Mouse (Mus musculus) stomach, embryonic 15.5 days (tissue): Measurements from ENCODE around the gene Gpc6. TPM values are rescaled to one million over a fixed set of nuclear protein-coding genes. Genes with fewer than 3 reads are reported as not detected.

ENCODE experiments used
- ATAC-seq: fragments of 200-750 bp; cut with Nextera tagmentation; 2 replicates; pipeline ENCODE4 v1.8.0; 2017; ENCODE audit warnings: low read depth, moderate number of reproducible peaks, moderate TSS enrichment; ENCODE audit not compliant: insufficient read depth, low FRiP score
- H3K27ac ChIP-seq: fragments of 300-500 bp; sonication (generic); 2 replicates; pipeline ENCODE4 v1.5.1; 2015; ENCODE audit warnings: mild to moderate bottlenecking, inconsistent platforms
- H3K27me3 ChIP-seq: fragments of 300-500 bp; sonication (generic); replicated peaks from 2 replicates; pipeline ENCODE4 v1.6.1; 2015; ENCODE audit warnings: inconsistent platforms
- H3K36me3 ChIP-seq: fragments of 300-500 bp; sonication (generic); 2 replicates; pipeline ENCODE4 v1.6.1; 2015; ENCODE audit warnings: inconsistent platforms
- H3K4me1 ChIP-seq: fragments of 300-500 bp; sonication (generic); 2 replicates; pipeline ENCODE4 v1.6.1; 2015; ENCODE audit warnings: inconsistent platforms
- H3K4me2 ChIP-seq: fragments of 300-500 bp; sonication (generic); 2 replicates; pipeline ENCODE4 v1.6.1; 2015; ENCODE audit warnings: mild to moderate bottlenecking, inconsistent platforms
- H3K4me3 ChIP-seq: fragments of 300-500 bp; sonication (generic); replicated peaks from 2 replicates; pipeline ENCODE4 v1.5.1; 2015; ENCODE audit warnings: inconsistent platforms
- H3K9ac ChIP-seq: fragments of 300-500 bp; sonication (generic); 2 replicates; pipeline ENCODE4 v1.6.1; 2015; ENCODE audit warnings: inconsistent platforms
- H3K9me3 ChIP-seq: fragments of 300-500 bp; sonication (generic); 2 replicates; pipeline ENCODE4 v1.6.1; 2016; ENCODE audit warnings: inconsistent platforms
- WGBS: fragments of 180-500 bp; shearing (Covaris S2); methylation state at CpG from one replicate; pipeline ENCODE4 v1.1.7; 2015; 5-methylcytosine and 5-hydroxymethylcytosine counted together
- polyA plus RNA-seq: library from polyadenylated mRNA; unstranded; fragments of >200 nt; fragmentation: Nextera tagmentation; extraction: Ambion mirVana; gene quantifications from 2 replicates; pipeline ENCODE4 v1.2.1, GENCODE M21; 2015

The Gpc6 gene
- polyA plus RNA-seq, 1 experiment from 2014 or later = 52.4 TPM

- Histone ChIP-seq H3K27ac (no peak overlapping the region), H3K27me3 (no peaks in the 10 kb centered on the region), H3K9ac (no peak overlapping the region), H3K36me3 (no peaks in the 10 kb centered on the region), H3K4me3 (no peak overlapping the region), H3K4me2 (no peak overlapping the region), H3K9me3 (no peaks in the 10 kb centered on the region), H3K4me1 (no peaks in the 10 kb centered on the region)
- 92% methylated on average over 4 of the region's 4 CpGs for WGBS
- no peak for ATAC-seq
These were observed 882.7 kb downstream of the Gpc6 start for GRCm38 (mm10) chr14:117807846-117808245.

DNA sequence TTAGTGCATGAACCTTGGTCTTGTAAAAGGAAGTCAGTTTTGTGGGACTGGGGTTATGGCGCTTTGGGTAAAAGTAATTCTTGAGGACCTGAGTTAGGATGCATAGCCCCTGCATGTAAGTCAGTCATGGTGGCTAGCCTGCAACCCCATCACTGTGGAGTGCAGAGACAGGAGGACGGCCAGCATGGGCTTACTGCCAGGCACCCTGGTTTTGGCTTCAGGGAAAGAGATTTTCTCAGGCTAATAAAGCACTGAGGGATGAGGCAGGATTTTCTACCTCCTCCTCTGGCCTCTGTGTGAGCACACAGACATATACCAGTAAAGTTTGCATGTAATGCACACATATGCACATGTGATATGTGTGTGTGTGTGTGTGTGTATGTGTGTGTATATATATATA lies 883.2 kb downstream of the Gpc6 start:
- ATAC-seq = no peak
- Histone ChIP-seq H3K4me2 (no peak overlapping the region), H3K9ac (no peak overlapping the region), H3K27ac (no peak overlapping the region), H3K9me3 (no peaks in the 10 kb centered on the region), H3K4me1 (no peaks in the 10 kb centered on the region), H3K27me3 (no peaks in the 10 kb centered on the region), H3K36me3 (no peaks in the 10 kb centered on the region), H3K4me3 (no peak overlapping the region)
- WGBS = 88% methylated on average over 2 of the region's 2 CpGs

GRCm38 (mm10) chr14:117810321-117811270 lies 885.5 kb downstream of the Gpc6 start:
- H3K4me3 ChIP-seq = no peak overlapping the region
- 62% methylated on average over 15 of the region's 15 CpGs for WGBS
- H3K27me3 ChIP-seq = no peaks in the 10 kb centered on the region
- no peak overlapping the region for H3K9ac ChIP-seq
- no peaks in the 10 kb centered on the region for H3K36me3 ChIP-seq
- H3K27ac ChIP-seq = peak overlapping the region; percentile 40; the same call in 1 of the 2 replicates
- no peak overlapping the region for H3K4me2 ChIP-seq
- H3K9me3 ChIP-seq = no peaks in the 10 kb centered on the region
- no peaks in the 10 kb centered on the region for H3K4me1 ChIP-seq
- ATAC-seq = peak; percentile 39; the same call in 1 of the 2 replicates

DNA sequence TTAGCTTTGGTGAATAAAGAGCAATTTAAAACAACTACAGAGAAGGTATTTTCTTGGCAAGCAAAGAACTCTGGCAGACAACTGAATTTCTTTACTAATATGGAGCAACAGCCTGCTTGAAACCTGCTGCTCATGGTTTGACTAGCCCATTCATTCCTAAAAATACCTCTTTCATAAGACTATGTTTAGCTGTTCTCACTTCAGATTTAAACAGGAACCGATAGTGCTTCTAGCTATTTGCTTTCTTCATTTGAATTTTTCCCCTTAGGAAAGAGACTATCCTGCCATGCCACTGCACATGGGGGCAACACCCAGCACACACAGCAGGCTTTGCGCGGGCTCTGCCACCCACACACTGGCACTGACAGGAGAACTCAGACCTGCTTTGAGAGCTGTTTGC lies 888.4 kb downstream of the Gpc6 start:
- Histone ChIP-seq H3K4me2 (no peak overlapping the region), H3K9ac (no peak overlapping the region), H3K4me3 (no peak overlapping the region), H3K27me3 (no peaks in the 10 kb centered on the region), H3K4me1 (no peaks in the 10 kb centered on the region), H3K36me3 (no peaks in the 10 kb centered on the region), H3K9me3 (no peaks in the 10 kb centered on the region), H3K27ac (no peak overlapping the region)
- ATAC-seq = no peak
- 63% methylated on average over 3 of the region's 3 CpGs for WGBS

- H3K4me2 ChIP-seq = no peak overlapping the region
These were observed 890.9 kb downstream of the Gpc6 start for GRCm38 (mm10) chr14:117816008-117816407.

GRCm38 (mm10) chr14:117816706-117817105 lies 891.6 kb downstream of the Gpc6 start:
- Histone ChIP-seq H3K4me3 (no peak overlapping the region), H3K4me2 (no peak overlapping the region), H3K27ac (no peak overlapping the region), H3K27me3 (no peaks in the 10 kb centered on the region), H3K9ac (no peak overlapping the region), H3K36me3 (no peaks in the 10 kb centered on the region), H3K9me3 (no peaks in the 10 kb centered on the region), H3K4me1 (no peaks in the 10 kb centered on the region)
- ATAC-seq = no peak
- 68% methylated on average over 3 of the region's 3 CpGs for WGBS

More at GRCm38 (mm10) chr14:117816008-117816407, 890.9 kb downstream of the Gpc6 start:
- no peaks in the 10 kb centered on the region for H3K4me1 ChIP-seq
- H3K27me3 ChIP-seq = no peaks in the 10 kb centered on the region
- H3K9me3 ChIP-seq = no peaks in the 10 kb centered on the region
- no peak overlapping the region for H3K27ac ChIP-seq
- ATAC-seq = no peak
- WGBS = 92% methylated on average over 9 of the region's 9 CpGs
- no peaks in the 10 kb centered on the region for H3K36me3 ChIP-seq
- H3K4me3 ChIP-seq = no peak overlapping the region
- H3K9ac ChIP-seq = no peak overlapping the region

GRCm38 (mm10) chr14:117817196-117817595 lies 892.1 kb downstream of the Gpc6 start:
- H3K9me3 ChIP-seq = no peaks in the 10 kb centered on the region
- no peaks in the 10 kb centered on the region for H3K36me3 ChIP-seq
- no peak for ATAC-seq
- 55% methylated on average over 4 of the region's 4 CpGs for WGBS
- H3K4me3 ChIP-seq = no peak overlapping the region
- H3K4me2 ChIP-seq = no peak overlapping the region
- no peaks in the 10 kb centered on the region for H3K4me1 ChIP-seq
- no peak overlapping the region for H3K9ac ChIP-seq
- no peak overlapping the region for H3K27ac ChIP-seq
- no peaks in the 10 kb centered on the region for H3K27me3 ChIP-seq

DNA sequence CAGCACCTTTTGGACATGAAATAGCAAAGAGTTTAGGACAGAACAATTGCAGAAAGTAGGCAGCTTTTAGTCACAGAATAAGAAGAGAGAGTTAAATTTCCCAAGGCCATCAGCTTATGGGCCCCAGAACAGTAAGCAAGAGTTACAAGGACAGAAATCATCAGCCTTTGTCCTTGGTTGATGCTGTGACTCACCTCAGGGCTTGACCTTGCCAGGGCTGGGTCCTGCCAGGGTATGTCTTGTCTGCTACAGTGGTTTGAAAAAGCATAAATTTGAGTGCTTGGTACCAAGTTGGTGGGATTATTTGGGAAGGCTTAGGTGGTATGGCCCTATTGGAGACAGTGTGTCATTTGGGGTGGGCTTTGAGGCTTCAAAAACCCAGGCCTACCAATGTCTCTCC lies 899.4 kb downstream of the Gpc6 start:
- Histone ChIP-seq H3K27ac (no peak overlapping the region), H3K9ac (no peak overlapping the region), H3K4me1 (no peaks in the 10 kb centered on the region), H3K4me3 (no peak overlapping the region), H3K9me3 (no peaks in the 10 kb centered on the region), H3K27me3 (no peaks in the 10 kb centered on the region), H3K36me3 (no peaks in the 10 kb centered on the region), H3K4me2 (no peak overlapping the region)
- ATAC-seq = no peak

GRCm38 (mm10) chr14:117826294-117827046 lies 901.4 kb downstream of the Gpc6 start:
- no peaks in the 10 kb centered on the region for H3K9me3 ChIP-seq
- no peaks in the 10 kb centered on the region for H3K36me3 ChIP-seq
- 48% methylated on average over 8 of the region's 8 CpGs for WGBS
- no peak for ATAC-seq
- no peak overlapping the region for H3K9ac ChIP-seq
- no peak overlapping the region for H3K4me2 ChIP-seq
- H3K27ac ChIP-seq = no peak overlapping the region
- H3K4me3 ChIP-seq = no peak overlapping the region
- no peaks in the 10 kb centered on the region for H3K27me3 ChIP-seq
- H3K4me1 ChIP-seq = no peaks in the 10 kb centered on the region

DNA sequence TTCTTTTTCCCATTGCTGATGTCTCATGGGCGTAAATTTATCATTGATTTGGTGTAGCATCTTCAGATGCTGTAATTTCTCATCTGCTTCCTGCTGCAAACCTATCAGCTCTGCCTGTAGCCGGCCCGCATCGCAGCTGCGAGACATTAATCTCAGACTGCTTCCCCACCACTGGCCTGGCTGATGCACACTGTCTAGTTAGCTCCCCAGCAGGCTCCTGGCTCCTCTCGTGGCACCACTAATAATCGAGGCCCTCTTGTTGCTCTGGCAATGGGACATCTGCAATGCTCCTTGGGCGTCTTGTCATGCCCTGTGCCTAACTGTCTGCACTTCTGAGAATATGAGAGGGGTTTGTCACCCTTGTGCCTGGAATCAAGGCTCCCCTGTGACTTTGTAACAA lies 906.2 kb downstream of the Gpc6 start:
- H3K27me3 ChIP-seq = no peaks in the 10 kb centered on the region
- H3K27ac ChIP-seq = no peak overlapping the region
- ATAC-seq = no peak
- no peaks in the 10 kb centered on the region for H3K36me3 ChIP-seq
- H3K9me3 ChIP-seq = no peaks in the 10 kb centered on the region
- H3K9ac ChIP-seq = no peak overlapping the region
- 66% methylated on average over 8 of the region's 8 CpGs for WGBS
- H3K4me1 ChIP-seq = no peaks in the 10 kb centered on the region
- no peak overlapping the region for H3K4me3 ChIP-seq
- H3K4me2 ChIP-seq = no peak overlapping the region

GRCm38 (mm10) chr14:117831731-117832130 lies 906.6 kb downstream of the Gpc6 start:
- no peak overlapping the region for H3K27ac ChIP-seq
- no peaks in the 10 kb centered on the region for H3K27me3 ChIP-seq
- H3K4me3 ChIP-seq = no peak overlapping the region
- no peak overlapping the region for H3K9ac ChIP-seq
- no peaks in the 10 kb centered on the region for H3K36me3 ChIP-seq
- no peak for ATAC-seq
- H3K4me2 ChIP-seq = no peak overlapping the region
- H3K9me3 ChIP-seq = no peaks in the 10 kb centered on the region
- WGBS = 64% methylated on average over 4 of the region's 4 CpGs
- H3K4me1 ChIP-seq = no peaks in the 10 kb centered on the region

- Histone ChIP-seq H3K27me3 (no peaks in the 10 kb centered on the region), H3K4me2 (no peak overlapping the region), H3K9ac (no peak overlapping the region), H3K4me1 (no peaks in the 10 kb centered on the region), H3K4me3 (no peak overlapping the region), H3K36me3 (no peaks in the 10 kb centered on the region), H3K9me3 (no peaks in the 10 kb centered on the region), H3K27ac (no peak overlapping the region)
- ATAC-seq = no peak
- 90% methylated on average over 6 of the region's 6 CpGs for WGBS
These were observed 910.4 kb downstream of the Gpc6 start for GRCm38 (mm10) chr14:117835506-117835905.
